Mouse (Mus musculus) layer of hippocampus, postnatal 10 days (tissue): ENCODE measurements around the gene Tyw5. TPM values are rescaled to one million over a fixed set of nuclear protein-coding genes. Genes with fewer than 3 reads are reported as not detected.

Experiments
- DNase-seq, 2 experiments: peaks; one replicate each; pipeline ENCODE4 v3.0.0; 2021; ENCODE audit warnings: low spot score in 2 of 2
- long read RNA-seq: library from polyadenylated mRNA; stranded (forward); transcript quantifications from one replicate; pipeline ENCODE4 v2.0.0, GENCODE M21; 2023
- total RNA-seq, 2 experiments: library from RNA; stranded (reverse); gene quantifications; 2 replicates each; pipeline ENCODE4 v1.2.3; 2021

Tyw5 gene
- total RNA-seq = 10 to 100 TPM; 22.5 to 30.1 TPM
- long read RNA-seq, transcript Tyw5-201 (8 exons, 1,398 nt) = major isoform, 11 of 15 reads
- long read RNA-seq, partial matches to known transcripts = 0 of 15 reads
- long read RNA-seq, other reads (novel, unspliced or antisense) = 1 of 15 reads

GRCm38 (mm10) chr1:57406187-57407151, at the start of gene Tyw5, which contains the start of gene Maip1:
Tyw5 (minus strand) TSS chr1:57407101.
Maip1 (plus strand) TSS chr1:57406328.
- DNase-seq = peak; percentile 85 to 88

- no peak for DNase-seq
Observed at GRCm38 (mm10) chr1:57450241-57450640, 43.3 kb upstream of the Tyw5 start.

GRCm38 (mm10) chr1:57445679-57446078, 38.8 kb upstream of the Tyw5 start:
- no peak for DNase-seq

GRCm38 (mm10) chr1:57440771-57441170, 33.9 kb upstream of the Tyw5 start:
- no peak for DNase-seq

- no peak for DNase-seq
Observed at GRCm38 (mm10) chr1:57439026-57439425, 32.1 kb upstream of the Tyw5 start.

GRCm38 (mm10) chr1:57436954-57437353, 30.1 kb upstream of the Tyw5 start:
- peak; percentile 12 to 30 for DNase-seq

GRCm38 (mm10) chr1:57436408-57436807, 29.5 kb upstream of the Tyw5 start:
- DNase-seq = no peak

- DNase-seq = no peak
Observed at GRCm38 (mm10) chr1:57433141-57433540, 26.2 kb upstream of the Tyw5 start.

- peak; percentile 18 to 27 for DNase-seq
Observed at GRCm38 (mm10) chr1:57429786-57430483, 23.0 kb upstream of the Tyw5 start.

GRCm38 (mm10) chr1:57428368-57429308, 21.7 kb upstream of the Tyw5 start:
- peak; percentile 97 for DNase-seq

- peak in 1 of 2 experiments; percentile 31 for DNase-seq
Observed at GRCm38 (mm10) chr1:57423696-57424095, 16.8 kb upstream of the Tyw5 start.

GRCm38 (mm10) chr1:57413397-57413796, 6.5 kb upstream of the Tyw5 start:
- no peak for DNase-seq

GRCm38 (mm10) chr1:57408994-57409393, 2.1 kb upstream of the Tyw5 start:
- no peak for DNase-seq

GRCm38 (mm10) chr1:57402116-57402515, 4.8 kb downstream of the Tyw5 start:
- no peak for DNase-seq

- DNase-seq = no peak
Observed at GRCm38 (mm10) chr1:57400877-57401276, 6.0 kb downstream of the Tyw5 start.

GRCm38 (mm10) chr1:57400321-57400720, 6.6 kb downstream of the Tyw5 start:
- DNase-seq = no peak

- peak; percentile 61 to 71 for DNase-seq
Observed at GRCm38 (mm10) chr1:57394051-57394450, 12.8 kb downstream of the Tyw5 start.

GRCm38 (mm10) chr1:57392417-57392816, 14.5 kb downstream of the Tyw5 start:
- DNase-seq = no peak

GRCm38 (mm10) chr1:57390993-57391790, 15.7 kb downstream of the Tyw5 start:
- DNase-seq = no peak
